Mouse (Mus musculus) CH12.LX (cell line): ENCODE results near the gene Dtx3. TPM values are rescaled to one million over a fixed set of nuclear protein-coding genes. Genes with fewer than 3 reads are reported as not detected.

Experiments used
- DNase-seq: peaks from one replicate; pipeline ENCODE4 v3.0.0-alpha.2; 2013; ENCODE audit errors: extremely low read depth
- H3K27ac ChIP-seq: 2 replicates; pipeline ENCODE4 v1.5.1; 2012; ENCODE audit warnings: low read depth, mild to moderate bottlenecking, control low read depth, moderate library complexity; ENCODE audit not compliant: insufficient read depth
- H3K27me3 ChIP-seq: replicated peaks from 2 replicates; pipeline ENCODE3; 2012; ENCODE audit warnings: inconsistent platforms
- H3K36me3 ChIP-seq, 2 experiments: replicated peaks in 1 of 2; 2 replicates each; pipeline versions ENCODE3 to v1.6.1; 2012; ENCODE audit warnings: inconsistent platforms in 1 of 2, low read length in 1 of 2, mild to moderate bottlenecking in 1 of 2, mixed read lengths in 1 of 2, moderate library complexity in 1 of 2; ENCODE audit not compliant: control insufficient read depth in 1 of 2, insufficient read depth in 1 of 2
- H3K4me1 ChIP-seq, 2 experiments: 2 replicates each; pipeline ENCODE4 v1.6.1; 2012; ENCODE audit warnings: inconsistent platforms in 1 of 2, moderate library complexity in 1 of 2; ENCODE audit not compliant: insufficient read depth in 2 of 2, control insufficient read depth in 1 of 2
- H3K4me2 ChIP-seq: 2 replicates; pipeline ENCODE4 v1.6.1; 2012; ENCODE audit warnings: low read depth, mild to moderate bottlenecking, control low read depth; ENCODE audit not compliant: poor library complexity, insufficient read depth, severe bottlenecking
- H3K4me3 ChIP-seq, 3 experiments: fragments of 150-350 bp in 1 of 3; sonication (generic) in 1 of 3; replicated peaks in 1 of 3; 2 replicates each; pipeline versions ENCODE3 to v1.5.1; 2011 to 2012; ENCODE audit warnings: low read depth in 2 of 3, low read length in 2 of 3, mild to moderate bottlenecking in 2 of 3, moderate library complexity in 2 of 3, control low read depth in 1 of 3, improper control_type of control experiment in 1 of 3, inconsistent platforms in 1 of 3, mixed read lengths in 1 of 3; ENCODE audit not compliant: poor library complexity in 1 of 3
- H3K79me2 ChIP-seq: replicated peaks from 2 replicates; pipeline ENCODE4 v1.6.1; 2012; ENCODE audit warnings: mild to moderate bottlenecking, moderate library complexity; ENCODE audit not compliant: control insufficient read depth, poor library complexity, insufficient read depth, severe bottlenecking; ENCODE audit errors: extremely low read depth
- H3K9ac ChIP-seq: 2 replicates; pipeline ENCODE4 v1.6.1; 2012; ENCODE audit warnings: low read depth, mild to moderate bottlenecking, control low read depth, moderate library complexity; ENCODE audit not compliant: insufficient read depth
- H3K9me3 ChIP-seq: replicated peaks from 2 replicates; pipeline ENCODE3; 2012; ENCODE audit warnings: low read length, inconsistent platforms, mixed read lengths
- BHLHE40 ChIP-seq: IDR thresholded peaks from 2 replicates; pipeline ENCODE4 v1.6.1; 2011; ENCODE audit warnings: mild to moderate bottlenecking, low read depth, low read length, improper control_type of control experiment
- CHD2 ChIP-seq: IDR thresholded peaks from 2 replicates; pipeline ENCODE4 v1.6.1; 2011; ENCODE audit warnings: low read length, improper control_type of control experiment
- CTCF ChIP-seq, 2 experiments: IDR thresholded peaks in 1 of 2; conservative IDR thresholded peaks in 1 of 2; 2 replicates each; pipeline ENCODE4 v1.5.1; 2011 to 2012; ENCODE audit warnings: low read depth in 2 of 2, low read length in 2 of 2, improper control_type of control experiment in 1 of 2, inconsistent platforms in 1 of 2, mild to moderate bottlenecking in 1 of 2, moderate library complexity in 1 of 2
- ELF1 ChIP-seq: IDR thresholded peaks from 2 replicates; pipeline ENCODE4 v1.6.1; 2014; ENCODE audit warnings: low read depth, mild to moderate bottlenecking, inconsistent platforms, low read length, improper control_type of control experiment
- EP300 ChIP-seq: IDR thresholded peaks from 2 replicates; pipeline ENCODE4 v1.6.1; 2011; ENCODE audit warnings: low read length, improper control_type of control experiment
- ETS1 ChIP-seq: conservative IDR thresholded peaks from 2 replicates; pipeline ENCODE4 v1.6.1; 2012; ENCODE audit warnings: low read depth, mild to moderate bottlenecking, inconsistent platforms, low read length, improper control_type of control experiment, moderate library complexity
- JUN ChIP-seq: IDR thresholded peaks from 2 replicates; pipeline ENCODE4 v1.6.1; 2011; ENCODE audit warnings: low read depth, mild to moderate bottlenecking, low read length, improper control_type of control experiment, moderate library complexity; ENCODE audit not compliant: insufficient read depth
- JUND ChIP-seq: conservative IDR thresholded peaks from 2 replicates; pipeline ENCODE4 v1.6.1; 2011; ENCODE audit warnings: low read depth, low read length, improper control_type of control experiment
- KAT2A ChIP-seq: IDR thresholded peaks from 2 replicates; pipeline ENCODE4 v1.6.1; 2012; ENCODE audit warnings: low read length, improper control_type of control experiment, inconsistent platforms; ENCODE audit not compliant: insufficient replicate concordance
- MAFK ChIP-seq: IDR thresholded peaks from 2 replicates; pipeline ENCODE4 v1.6.1; 2011; ENCODE audit warnings: low read length, improper control_type of control experiment; ENCODE audit not compliant: insufficient replicate concordance
- MAX ChIP-seq: IDR thresholded peaks from 2 replicates; pipeline ENCODE4 v1.6.1; 2011; ENCODE audit warnings: low read length, improper control_type of control experiment
- MAZ ChIP-seq: IDR thresholded peaks from 2 replicates; pipeline ENCODE4 v1.6.1; 2012; ENCODE audit warnings: low read depth, mild to moderate bottlenecking, inconsistent platforms, low read length, improper control_type of control experiment, moderate library complexity
- MYC ChIP-seq: IDR thresholded peaks from 2 replicates; pipeline ENCODE4 v1.6.1; 2011; ENCODE audit warnings: low read depth, mild to moderate bottlenecking, improper control_type of control experiment, low read length
- NELFE ChIP-seq: IDR thresholded peaks from 2 replicates; pipeline ENCODE4 v1.6.1; 2011; ENCODE audit warnings: low read depth, low read length, improper control_type of control experiment
- POLR2AphosphoS2 ChIP-seq: IDR thresholded peaks from 2 replicates; pipeline ENCODE4 v1.6.1; 2011; ENCODE audit warnings: low read depth, low read length, improper control_type of control experiment
- RAD21 ChIP-seq: IDR thresholded peaks from 2 replicates; pipeline ENCODE4 v1.6.1; 2011; ENCODE audit warnings: low read depth, mild to moderate bottlenecking, low read length, improper control_type of control experiment, moderate library complexity
- SIN3A ChIP-seq: IDR thresholded peaks from 2 replicates; pipeline ENCODE4 v1.6.1; 2012; ENCODE audit warnings: low read length, improper control_type of control experiment, inconsistent platforms
- SMC3 ChIP-seq: IDR thresholded peaks from 2 replicates; pipeline ENCODE4 v1.6.1; 2011; ENCODE audit warnings: low read depth, low read length, improper control_type of control experiment
- USF1 ChIP-seq: IDR thresholded peaks from 2 replicates; pipeline ENCODE4 v1.6.1; 2014; ENCODE audit warnings: low read depth, mild to moderate bottlenecking, inconsistent platforms, low read length, improper control_type of control experiment
- ZKSCAN1 ChIP-seq: IDR thresholded peaks from 2 replicates; pipeline ENCODE4 v1.6.1; 2012; ENCODE audit warnings: low read depth, inconsistent platforms, low read length, improper control_type of control experiment, borderline replicate concordance
- ZMIZ1 ChIP-seq: IDR thresholded peaks from 2 replicates; pipeline ENCODE4 v1.6.1; 2012; ENCODE audit warnings: low read depth, mild to moderate bottlenecking, inconsistent platforms, low read length, improper control_type of control experiment
- dilution Hi-C: fragments of 300-500 bp; cut with MboI; formaldehyde crosslinking; loops from 2 replicates; pipeline ENCODE4 v1.14.3; 2020; ENCODE audit warnings: low sequenced_read_pairs; ENCODE audit not compliant: extremely low pct_unique_long_range_greater_than_20kb, extremely low pct_ligation_motif_present
- in situ Hi-C: fragments of 300-500 bp; cut with MboI; formaldehyde crosslinking; loops from 3 replicates; pipeline ENCODE4 v1.14.3; 2019; ENCODE audit warnings: low sequenced_read_pairs, low pct_ligation_motif_present, low pct_unique_long_range_greater_than_20kb, mixed read lengths
- polyA plus RNA-seq: library from polyadenylated mRNA; unstranded; fragments of >175 nt; gene quantifications from 2 replicates; pipeline ENCODE4 v1.2.1, GENCODE M21; 2012; ENCODE audit warnings: low read depth; ENCODE audit not compliant: insufficient read length
- total RNA-seq, 2 experiments: library from RNA; depleted of rRNA; stranded (reverse); fragments of 300-350 nt in 1 of 2; fragments of >200 nt in 1 of 2; gene quantifications; 2 replicates each; pipeline ENCODE4 v1.2.3; 2012 to 2014

Gene Dtx3
- total and polyA plus RNA-seq, 3 experiments, result 18.9 to 51.2 (median 27.6) TPM

GRCm38 (mm10) chr10:127208921-127209320 lies 13.4 kb upstream of the Dtx3 start:
- Histone ChIP-seq H3K4me3 (no peak overlapping the region), H3K9ac (no peak overlapping the region), H3K36me3 (peaks cover 43 to 55% of the 10 kb centered on the region in 2 experiments), H3K4me1 (peaks cover 7 to 16% of the 10 kb centered on the region in 2 experiments), H3K27ac (no peak overlapping the region), H3K27me3 (no peaks in the 10 kb centered on the region), H3K4me2 (no peak overlapping the region), H3K79me2 (peaks cover 8% of the 10 kb centered on the region; the same call in 1 of the 2 replicates), H3K9me3 (no peaks in the 10 kb centered on the region)
- dilution Hi-C loops, result no loop called here
- in situ Hi-C loops, result no loop called here
- DNase-seq, result no peak
- TF ChIP-seq BHLHE40 (no peak), NELFE (no peak), MAFK (no peak), MYC (no peak), JUN (no peak), CHD2 (no peak), ETS1 (no peak), EP300 (no peak), RAD21 (no peak), ZMIZ1 (no peak), ZKSCAN1 (no peak), KAT2A (no peak), USF1 (no peak), CTCF (conservative IDR thresholded peaks at IDR 0.05 in 1 of 2, IDR thresholded peaks at IDR 0.05 in 1 of 2; ENCODE audit: low read depth in 2 of 2, low read length in 2 of 2) (no peak), MAZ (no peak), JUND (no peak), SMC3 (no peak), SIN3A (no peak), ELF1 (no peak)

- H3K4me3 ChIP-seq, result no peak overlapping the region
- H3K4me1 ChIP-seq, result peaks cover 4 to 12% of the 10 kb centered on the region in 2 experiments
These were observed 9.8 kb upstream of the Dtx3 start for GRCm38 (mm10) chr10:127205373-127205772.

More at GRCm38 (mm10) chr10:127205373-127205772, 9.8 kb upstream of the Dtx3 start:
- Histone ChIP-seq H3K9me3 (no peaks in the 10 kb centered on the region), H3K9ac (no peak overlapping the region), H3K36me3 (peaks cover 59 to 84% of the 10 kb centered on the region in 2 experiments), H3K27ac (no peak overlapping the region), H3K4me2 (no peak overlapping the region), H3K27me3 (no peaks in the 10 kb centered on the region), H3K79me2 (peaks cover 8% of the 10 kb centered on the region; the same call in 1 of the 2 replicates)
- in situ Hi-C loops (no loop called here), dilution Hi-C loops (no loop called here)
- TF ChIP-seq POLR2AphosphoS2 (no peak), JUN (no peak), MAX (no peak), EP300 (no peak), ELF1 (no peak), MAZ (no peak)
- no peak for DNase-seq
